In the genomic region with DNA sequence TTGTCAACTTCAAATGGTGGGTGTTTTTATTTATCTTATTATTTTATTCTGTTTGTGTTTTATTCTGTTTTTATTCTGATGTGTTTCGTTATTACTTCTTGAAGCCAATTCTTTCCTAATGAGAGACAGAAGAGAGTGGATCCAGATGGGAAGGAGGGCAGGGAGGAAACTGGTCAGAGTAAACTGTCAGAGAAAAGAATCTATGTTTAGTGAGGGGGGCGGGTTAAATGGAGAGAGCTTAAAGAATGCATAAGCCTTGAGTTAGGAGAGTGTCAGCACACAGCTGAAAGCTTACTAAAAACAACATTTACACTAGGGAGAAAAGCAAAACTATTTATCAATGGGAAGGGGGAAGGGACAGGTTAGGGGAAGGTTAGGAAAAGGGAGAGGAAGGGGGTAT, we compare ENCODE assay signal across 18 mouse cellular contexts. TPM values are rescaled to one million over a fixed set of nuclear protein-coding genes. Genes with fewer than 3 reads are reported as not detected.
A peak's percentile ranks its signal among the peaks of the same experiment; 100 is the strongest.
DNase-seq lines count a peak whose midpoint lies in the region; ATAC-seq and TF ChIP-seq lines count a peak whose summit lies in the region.
"Had no signal": no experiment of that assay in that cellular context is flagged by ENCODE, and none has a peak within 500 bp of the region (broad histone marks: within the 10 kb centered on the region; RNA-seq: fewer than 3 reads in every experiment).

No protein-coding gene starts in this region.

- no peak overlapping the region for H3K4me3 ChIP-seq in intestine, embryonic 16.5 days (ENCODE audit: low read length)
- no peak overlapping the region for H3K4me3 ChIP-seq in intestine, postnatal 0 days (ENCODE audit: low read depth, low read length)
- H3K4me3 ChIP-seq in lung, embryonic 16.5 days (ENCODE audit: low read length), result no peak overlapping the region
- H3K4me3 ChIP-seq: embryonic facial prominence, embryonic 13.5 days; heart, embryonic 13.5 days; hindbrain, embryonic 15.5 days had no signal

- WGBS in intestine, embryonic 16.5 days, result 41% methylated on average over 2 of the region's 2 CpGs
- WGBS in intestine, postnatal 0 days, result 41% methylated on average over 2 of the region's 2 CpGs
- WGBS in lung, embryonic 16.5 days, result 32% methylated on average over 2 of the region's 2 CpGs

- ATAC-seq in intestine, embryonic 16.5 days, result 0 out of 2 replicates have a peak, but pooled peaks have one; percentile 40
- no peak for ATAC-seq in intestine, postnatal 0 days
- 0 out of 2 replicates have a peak, but pooled peaks have one; percentile 31 for ATAC-seq in lung, embryonic 16.5 days (ENCODE audit: low read depth)
- ATAC-seq: forebrain, embryonic 14.5 days had no signal

- H3K9ac ChIP-seq in intestine, embryonic 16.5 days (ENCODE audit: low read depth, low read length), result no peak overlapping the region
- no peak overlapping the region for H3K9ac ChIP-seq in intestine, postnatal 0 days (ENCODE audit: low read depth, low read length)
- no peak overlapping the region for H3K9ac ChIP-seq in lung, embryonic 16.5 days (ENCODE audit: low read length)
- H3K9ac ChIP-seq: embryonic facial prominence, embryonic 13.5 days; heart, embryonic 13.5 days; hindbrain, embryonic 15.5 days had no signal

- no peak overlapping the region for H3K4me2 ChIP-seq in intestine, embryonic 16.5 days (ENCODE audit: low read depth, low read length)
- no peak overlapping the region for H3K4me2 ChIP-seq in intestine, postnatal 0 days (replicated peaks; ENCODE audit: low read depth)
- H3K4me2 ChIP-seq in lung, embryonic 16.5 days (ENCODE audit: low read depth, low read length), result no peak overlapping the region
- H3K4me2 ChIP-seq: embryonic facial prominence, embryonic 13.5 days; heart, embryonic 13.5 days; hindbrain, embryonic 15.5 days had no signal

- no peak for TF ChIP-seq CTCF in intestine, postnatal 0 days (IDR thresholded peaks at IDR 0.05; ENCODE audit: low read depth)

- peak; percentile 7 for DNase-seq in embryo, embryonic 11 days
- no peak for DNase-seq in embryo, embryonic 9.5 days (ENCODE audit: extremely low spot score)
- no peak for DNase-seq in lung, postnatal 4 days
- DNase-seq in mesoderm, embryonic 11.5 days (ENCODE audit: low read depth, low spot score), result peak; percentile 9
- DNase-seq: adrenal gland, postnatal 10 days; cerebellum, adult 11 months; cerebellum, adult 8-10 months; cerebellum, postnatal 14 days; gastrocnemius, postnatal 36 days; heart, adult 11 months; heart, postnatal 36 days had no signal

- H3K4me1 ChIP-seq in intestine, embryonic 16.5 days (ENCODE audit: control insufficient read depth, insufficient read depth, low read length), result no peaks in the 10 kb centered on the region
- H3K4me1 ChIP-seq in intestine, postnatal 0 days (replicated peaks; ENCODE audit: control insufficient read depth, insufficient read depth, low read length), result no peaks in the 10 kb centered on the region
- no peaks in the 10 kb centered on the region for H3K4me1 ChIP-seq in lung, embryonic 16.5 days (replicated peaks; ENCODE audit: control insufficient read depth, insufficient read depth, low read length)
- H3K4me1 ChIP-seq: heart, embryonic 13.5 days had no signal

- H3K27ac ChIP-seq in intestine, embryonic 16.5 days (ENCODE audit: low read length), result no peak overlapping the region
- H3K27ac ChIP-seq in intestine, postnatal 0 days (ENCODE audit: low read depth, low read length), result no peak overlapping the region
- H3K27ac ChIP-seq in lung, embryonic 16.5 days (ENCODE audit: low read length), result no peak overlapping the region
- H3K27ac ChIP-seq: embryonic facial prominence, embryonic 13.5 days; heart, embryonic 13.5 days; hindbrain, embryonic 15.5 days had no signal

- H3K27me3 ChIP-seq in intestine, embryonic 16.5 days (replicated peaks; ENCODE audit: control insufficient read depth, insufficient read depth, low read length), result no peaks in the 10 kb centered on the region
- H3K27me3 ChIP-seq in intestine, postnatal 0 days (replicated peaks; ENCODE audit: control insufficient read depth, insufficient read depth, low read length), result no peaks in the 10 kb centered on the region
- H3K27me3 ChIP-seq in lung, embryonic 16.5 days (ENCODE audit: control insufficient read depth, insufficient read depth, low read depth, low read length), result no peaks in the 10 kb centered on the region
- H3K27me3 ChIP-seq: embryonic facial prominence, embryonic 13.5 days; heart, embryonic 13.5 days; hindbrain, embryonic 15.5 days had no signal

- H3K36me3 ChIP-seq in intestine, embryonic 16.5 days (ENCODE audit: control insufficient read depth, insufficient read depth, low read length), result no peaks in the 10 kb centered on the region
- H3K36me3 ChIP-seq in intestine, postnatal 0 days (ENCODE audit: control insufficient read depth, insufficient read depth), result no peaks in the 10 kb centered on the region
- no peaks in the 10 kb centered on the region for H3K36me3 ChIP-seq in lung, embryonic 16.5 days (ENCODE audit: control insufficient read depth, insufficient read depth, low read length)
- H3K36me3 ChIP-seq: embryonic facial prominence, embryonic 13.5 days; heart, embryonic 13.5 days; hindbrain, embryonic 15.5 days had no signal

- no peaks in the 10 kb centered on the region for H3K9me3 ChIP-seq in intestine, embryonic 16.5 days (ENCODE audit: control insufficient read depth, low read length)
- no peaks in the 10 kb centered on the region for H3K9me3 ChIP-seq in intestine, postnatal 0 days (ENCODE audit: control insufficient read depth)
- H3K9me3 ChIP-seq in lung, embryonic 16.5 days (ENCODE audit: control insufficient read depth, low read length), result no peaks in the 10 kb centered on the region
- H3K9me3 ChIP-seq: embryonic facial prominence, embryonic 13.5 days; heart, embryonic 13.5 days; hindbrain, embryonic 15.5 days had no signal

RNA-seq across cellular contexts. Expression of gene Avpr1a, which starts 50.3 kb away (rescaled TPM):
- polyA plus RNA-seq in intestine, embryonic 16.5 days (2015; fragmentation: Nextera tagmentation; extraction: Ambion mirVana), result 3.0 and 3.1 TPM in 2 replicates
- polyA plus RNA-seq in intestine, postnatal 0 days (2015; fragmentation: Nextera tagmentation; extraction: Ambion mirVana), result 1.1 TPM in 2 replicates
- polyA plus RNA-seq in lung, embryonic 16.5 days (2015; fragmentation: Nextera tagmentation; extraction: Ambion mirVana), result 0.83 and 1.5 TPM in 2 replicates

Comparison
In these comparisons a context has a peak if more than half of its experiments do, and no peak if none do; other contexts are left out.
1. DNase-seq: peak in embryo, embryonic 11 days (single experiment) and mesoderm, embryonic 11.5 days (single experiment); none in embryo, embryonic 9.5 days (single experiment) and lung, postnatal 4 days (0 of 2).